Mouse (Mus musculus) midbrain, embryonic 16.5 days (tissue): Measurements from ENCODE around the gene Hk1. TPM values are rescaled to one million over a fixed set of nuclear protein-coding genes. Genes with fewer than 3 reads are reported as not detected.

Experiments
- ATAC-seq: fragments of 200-750 bp; cut with Nextera tagmentation; 2 replicates; pipeline ENCODE4 v1.8.0; 2017; ENCODE audit warnings: moderate TSS enrichment
- H3K27ac ChIP-seq: fragments of 300-500 bp; sonication (generic); 2 replicates; pipeline ENCODE4 v1.5.1; 2014; ENCODE audit warnings: mild to moderate bottlenecking, low read length, mixed read lengths
- H3K27me3 ChIP-seq: fragments of 300-500 bp; sonication (generic); 2 replicates; pipeline ENCODE4 v1.6.1; 2014; ENCODE audit warnings: low read depth, low read length, mixed read lengths; ENCODE audit not compliant: control insufficient read depth, insufficient read depth
- H3K36me3 ChIP-seq: fragments of 300-500 bp; sonication (generic); 2 replicates; pipeline ENCODE4 v1.6.1; 2014; ENCODE audit warnings: mild to moderate bottlenecking, low read length, moderate library complexity, mixed read lengths; ENCODE audit not compliant: control insufficient read depth, insufficient read depth
- H3K4me1 ChIP-seq: fragments of 300-500 bp; sonication (generic); 2 replicates; pipeline ENCODE4 v1.6.1; 2014; ENCODE audit warnings: mild to moderate bottlenecking, low read length, mixed read lengths; ENCODE audit not compliant: control insufficient read depth, insufficient read depth
- H3K4me2 ChIP-seq: fragments of 300-500 bp; sonication (generic); 2 replicates; pipeline ENCODE4 v1.6.1; 2014; ENCODE audit warnings: mild to moderate bottlenecking, low read length, mixed read lengths
- H3K4me3 ChIP-seq: fragments of 300-500 bp; sonication (generic); 2 replicates; pipeline ENCODE4 v1.5.1; 2014; ENCODE audit warnings: low read depth, mild to moderate bottlenecking, low read length, moderate library complexity, mixed read lengths
- H3K9ac ChIP-seq: fragments of 300-500 bp; sonication (generic); 2 replicates; pipeline ENCODE4 v1.6.1; 2014; ENCODE audit warnings: low read depth, low read length, mixed read lengths
- H3K9me3 ChIP-seq: fragments of 300-500 bp; sonication (generic); replicated peaks from 2 replicates; pipeline ENCODE4 v1.6.1; 2014; ENCODE audit warnings: mild to moderate bottlenecking, low read length, mixed read lengths; ENCODE audit not compliant: control insufficient read depth, poor library complexity, severe bottlenecking
- WGBS: fragments of 180-500 bp; shearing (Covaris S2); extraction: QIAGEN DNeasy Blood & Tissue Kit; methylation state at CpG from one replicate; pipeline ENCODE4 v1.1.7; 2014; 5-methylcytosine and 5-hydroxymethylcytosine counted together
- polyA plus RNA-seq: library from polyadenylated mRNA; unstranded; fragments of >200 nt; fragmentation: Nextera tagmentation; extraction: Ambion mirVana; gene quantifications from 2 replicates; pipeline ENCODE4 v1.2.1, GENCODE M21; 2015

Hk1 gene
- polyA plus RNA-seq, 1 experiment from 2014 or later, result 155 TPM

DNA sequence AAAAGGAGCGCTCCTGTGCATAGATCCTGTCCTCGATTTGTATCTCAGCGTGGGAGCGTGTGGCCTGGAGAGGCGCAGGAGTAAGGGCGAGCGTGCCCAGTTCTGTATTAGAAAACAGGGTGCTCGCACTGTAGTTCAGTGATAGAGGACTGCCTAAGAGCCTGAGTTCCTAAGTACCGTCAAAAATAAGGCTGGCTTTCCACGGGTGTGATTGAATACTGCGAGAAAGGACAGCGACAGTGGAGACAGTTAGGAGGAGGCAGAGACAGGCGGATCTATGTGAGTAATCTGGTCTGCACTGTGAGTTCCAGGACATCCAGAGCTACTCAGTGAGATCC lies 148.3 kb downstream of the Hk1 start:
- H3K27me3 ChIP-seq, result no peaks in the 10 kb centered on the region
- peak overlapping the region; percentile 73 for H3K4me3 ChIP-seq
- peaks cover 5% of the 10 kb centered on the region for H3K4me1 ChIP-seq
- WGBS, result 3% methylated on average over 13 of the region's 13 CpGs
- no peak overlapping the region for H3K27ac ChIP-seq
- H3K9me3 ChIP-seq, result no peaks in the 10 kb centered on the region
- peak overlapping the region; percentile 97 for H3K4me2 ChIP-seq
- peak overlapping the region; percentile 75 for H3K9ac ChIP-seq
- ATAC-seq, result peak; percentile 80; the same call in 1 of the 2 replicates
- H3K36me3 ChIP-seq, result no peaks in the 10 kb centered on the region

- no peaks in the 10 kb centered on the region for H3K27me3 ChIP-seq
- ATAC-seq, result peak; percentile 97
- H3K9me3 ChIP-seq, result no peaks in the 10 kb centered on the region
- H3K36me3 ChIP-seq, result no peaks in the 10 kb centered on the region
- H3K4me3 ChIP-seq, result peak within 1 kb of the TSS; percentile 73
- H3K4me2 ChIP-seq, result peak within 1 kb of the TSS; percentile 97
- under 1% methylated on average over 57 of the region's 59 CpGs for WGBS
- peak within 1 kb of the TSS; percentile 75 for H3K9ac ChIP-seq
- no peak within 1 kb of the TSS for H3K27ac ChIP-seq
- H3K4me1 ChIP-seq, result peaks cover 5% of the 10 kb centered on the region
These were observed 148.9 kb downstream of the Hk1 start, which contains the start of gene Tspan15 for GRCm38 (mm10) chr10:62230708-62231394. Gene Tspan15, minus strand, starts transcription at chr10:62231251.

GRCm38 (mm10) chr10:62228126-62228525 lies 151.6 kb downstream of the Hk1 start:
- 53% methylated on average over 6 of the region's 6 CpGs for WGBS
- Histone ChIP-seq H3K36me3 (no peaks in the 10 kb centered on the region), H3K4me2 (no peak overlapping the region), H3K4me3 (no peak overlapping the region), H3K4me1 (peaks cover 5% of the 10 kb centered on the region), H3K27me3 (no peaks in the 10 kb centered on the region), H3K9ac (no peak overlapping the region), H3K9me3 (no peaks in the 10 kb centered on the region), H3K27ac (no peak overlapping the region)
- no peak for ATAC-seq

- Histone ChIP-seq H3K36me3 (no peaks in the 10 kb centered on the region), H3K27me3 (no peaks in the 10 kb centered on the region), H3K4me3 (no peak overlapping the region), H3K9me3 (no peaks in the 10 kb centered on the region), H3K4me1 (peaks cover 5% of the 10 kb centered on the region), H3K27ac (no peak overlapping the region), H3K9ac (no peak overlapping the region), H3K4me2 (no peak overlapping the region)
- WGBS, result 73% methylated on average over 7 of the region's 7 CpGs
- ATAC-seq, result no peak
These were observed 153.9 kb downstream of the Hk1 start for GRCm38 (mm10) chr10:62225839-62226238.

- Histone ChIP-seq H3K27ac (no peak overlapping the region), H3K9me3 (no peaks in the 10 kb centered on the region), H3K27me3 (no peaks in the 10 kb centered on the region), H3K4me2 (no peak overlapping the region), H3K4me1 (no peaks in the 10 kb centered on the region), H3K4me3 (no peak overlapping the region), H3K9ac (no peak overlapping the region), H3K36me3 (no peaks in the 10 kb centered on the region)
- WGBS, result 84% methylated on average over 6 of the region's 6 CpGs
- no peak for ATAC-seq
These were observed 155.5 kb downstream of the Hk1 start for GRCm38 (mm10) chr10:62224231-62224630.

DNA sequence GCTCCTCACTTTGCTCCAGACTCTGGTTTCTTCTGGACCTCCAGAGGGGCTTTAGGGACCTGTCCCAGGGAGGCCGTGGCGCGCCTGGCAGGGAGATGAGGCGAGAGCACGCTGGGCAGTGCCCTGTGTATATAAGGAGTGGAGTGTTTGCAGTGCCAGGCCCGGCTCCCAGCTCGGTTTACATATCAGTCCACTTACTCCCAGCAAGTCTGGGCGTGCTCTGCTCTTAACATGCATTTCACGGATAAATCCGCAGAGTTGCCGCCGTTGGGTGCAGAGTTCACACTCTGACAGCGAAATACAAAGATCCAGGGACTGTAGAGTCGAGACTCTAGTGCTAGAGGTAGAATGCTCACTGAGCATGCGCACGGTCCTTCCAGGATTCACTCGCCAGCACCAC lies 156.9 kb downstream of the Hk1 start:
- no peaks in the 10 kb centered on the region for H3K27me3 ChIP-seq
- ATAC-seq, result no peak
- H3K27ac ChIP-seq, result no peak overlapping the region
- no peaks in the 10 kb centered on the region for H3K4me1 ChIP-seq
- H3K36me3 ChIP-seq, result no peaks in the 10 kb centered on the region
- H3K4me2 ChIP-seq, result no peak overlapping the region
- no peaks in the 10 kb centered on the region for H3K9me3 ChIP-seq
- 85% methylated on average over 17 of the region's 17 CpGs for WGBS
- H3K4me3 ChIP-seq, result no peak overlapping the region
- no peak overlapping the region for H3K9ac ChIP-seq

DNA sequence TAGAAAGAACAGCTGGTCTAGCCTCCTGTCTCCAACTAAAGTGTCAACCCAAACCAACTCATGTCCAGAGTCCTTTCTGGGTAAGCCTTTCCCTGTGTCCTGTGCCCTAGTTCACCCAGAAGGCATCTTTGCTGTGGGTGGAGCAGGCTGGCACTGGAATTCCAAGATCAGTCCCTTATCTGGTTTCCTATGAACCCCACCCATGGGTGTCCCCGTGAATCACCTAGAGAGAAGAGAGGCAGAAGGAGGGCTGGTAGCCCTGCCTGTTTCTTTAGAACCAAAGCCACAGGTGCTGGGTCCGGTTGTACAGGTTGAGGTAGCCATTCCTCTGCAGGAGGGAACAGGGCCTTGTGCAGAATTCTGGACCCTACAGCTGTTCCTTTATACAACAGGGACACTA lies 158.1 kb downstream of the Hk1 start:
- Histone ChIP-seq H3K36me3 (no peaks in the 10 kb centered on the region), H3K27ac (no peak overlapping the region), H3K4me2 (no peak overlapping the region), H3K9me3 (no peaks in the 10 kb centered on the region), H3K9ac (no peak overlapping the region), H3K4me3 (no peak overlapping the region), H3K4me1 (no peaks in the 10 kb centered on the region), H3K27me3 (no peaks in the 10 kb centered on the region)
- WGBS, result 90% methylated on average over 2 of the region's 2 CpGs
- ATAC-seq, result no peak

DNA sequence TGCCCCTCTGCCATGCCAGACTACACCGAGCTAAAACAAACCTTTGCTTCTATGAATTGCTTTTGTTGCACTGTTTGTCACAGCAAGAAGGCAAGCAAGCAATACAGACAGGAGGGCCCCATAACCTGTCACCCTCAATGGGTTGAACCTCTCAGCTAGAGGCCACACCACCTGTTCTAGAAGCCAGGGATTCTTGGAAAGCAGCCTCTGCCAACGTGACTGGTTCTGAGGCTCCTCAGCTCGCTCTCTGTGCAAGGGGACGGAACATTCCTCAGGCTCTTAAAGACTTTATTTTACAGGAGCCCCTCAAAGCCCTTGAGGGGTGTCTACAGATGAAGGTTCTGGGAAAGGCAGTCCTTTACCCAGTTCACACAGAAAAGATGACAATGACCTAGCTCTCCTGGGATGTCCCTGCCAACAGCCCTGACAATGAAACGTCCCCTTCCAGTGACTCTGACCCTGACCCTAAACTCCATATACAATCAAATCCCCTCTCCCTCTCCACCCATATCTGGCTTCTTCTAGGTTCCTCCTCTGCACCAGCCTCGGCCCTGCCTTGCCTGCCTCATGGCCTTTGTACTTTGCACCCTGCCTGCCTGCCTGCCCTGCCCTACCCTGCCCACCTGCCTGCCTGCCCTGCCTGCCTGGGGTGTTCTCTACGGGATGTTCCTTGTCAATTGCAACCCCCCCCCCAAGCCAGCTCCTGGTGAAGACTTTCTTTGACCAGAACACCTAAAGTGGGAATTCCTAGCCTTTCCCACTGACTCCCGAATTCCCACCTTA lies 158.8 kb downstream of the Hk1 start:
- H3K27me3 ChIP-seq, result no peaks in the 10 kb centered on the region
- WGBS, result 81% methylated on average over 8 of the region's 8 CpGs
- no peak for ATAC-seq

More for the DNA sequence above, 158.8 kb downstream of the Hk1 start:
- no peak overlapping the region for H3K9ac ChIP-seq
- no peak overlapping the region for H3K4me3 ChIP-seq
- no peaks in the 10 kb centered on the region for H3K9me3 ChIP-seq
- no peaks in the 10 kb centered on the region for H3K4me1 ChIP-seq
- no peaks in the 10 kb centered on the region for H3K36me3 ChIP-seq
- H3K4me2 ChIP-seq, result no peak overlapping the region
- H3K27ac ChIP-seq, result no peak overlapping the region
